Mouse (Mus musculus) adrenal gland, postnatal 36 days (tissue): ENCODE results near the gene Itga8. TPM values are rescaled to one million over a fixed set of nuclear protein-coding genes. Genes with fewer than 3 reads are reported as not detected.

Experiments
- DNase-seq, 2 experiments: peaks; one replicate each; pipeline ENCODE4 v3.0.0; 2021; ENCODE audit warnings: mixed read lengths in 1 of 2
- total RNA-seq, 2 experiments: library from RNA; stranded (reverse); gene quantifications; 2 replicates each; pipeline ENCODE4 v1.2.3; 2021

Gene Itga8
- total RNA-seq, 2 experiments from 2014 or later = 20.8 to 24.1 TPM

DNA sequence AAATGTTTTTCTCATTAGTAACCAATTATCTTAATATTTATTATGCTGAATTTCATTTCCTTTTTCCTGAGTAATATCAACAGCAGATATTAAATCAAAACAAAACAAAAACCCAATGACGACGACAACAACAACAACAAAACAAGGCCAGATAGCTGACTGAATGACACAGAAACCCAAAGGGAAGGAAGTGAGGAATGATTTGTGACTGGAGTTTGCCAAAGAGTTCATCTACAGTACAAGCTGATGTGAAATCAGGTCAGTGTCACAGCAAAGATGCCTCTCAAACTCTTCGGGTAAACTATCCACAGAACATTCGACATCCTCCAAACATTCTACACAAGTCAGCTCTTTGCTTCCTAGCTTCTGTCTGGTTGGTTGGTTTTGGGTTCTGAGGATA lies 104.0 kb downstream of the Itga8 start:
- DNase-seq = no peak

DNA sequence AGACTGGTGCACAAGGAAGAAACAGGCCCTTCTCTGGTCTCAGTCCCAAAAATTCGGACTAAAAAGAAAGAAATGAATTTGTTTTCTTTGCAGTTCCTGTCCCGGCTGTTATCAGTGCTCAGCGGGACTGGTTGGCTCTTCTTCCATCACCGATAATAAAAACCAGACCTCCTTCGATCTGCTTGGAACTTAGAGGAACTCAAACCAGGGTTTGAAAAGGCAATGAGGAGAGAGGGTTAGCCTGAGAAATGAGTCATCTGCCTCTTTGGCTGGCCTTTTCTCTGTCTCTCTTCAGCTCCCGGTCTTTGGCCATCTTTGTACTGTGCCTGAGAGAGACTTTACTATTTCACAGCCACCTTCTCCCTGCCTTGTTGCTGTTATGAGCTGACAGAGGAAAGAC lies 112.7 kb downstream of the Itga8 start:
- no peak for DNase-seq

- DNase-seq = no peak
Measured at GRCm38 (mm10) chr2:12187646-12188045, 114.1 kb downstream of the Itga8 start.

DNA sequence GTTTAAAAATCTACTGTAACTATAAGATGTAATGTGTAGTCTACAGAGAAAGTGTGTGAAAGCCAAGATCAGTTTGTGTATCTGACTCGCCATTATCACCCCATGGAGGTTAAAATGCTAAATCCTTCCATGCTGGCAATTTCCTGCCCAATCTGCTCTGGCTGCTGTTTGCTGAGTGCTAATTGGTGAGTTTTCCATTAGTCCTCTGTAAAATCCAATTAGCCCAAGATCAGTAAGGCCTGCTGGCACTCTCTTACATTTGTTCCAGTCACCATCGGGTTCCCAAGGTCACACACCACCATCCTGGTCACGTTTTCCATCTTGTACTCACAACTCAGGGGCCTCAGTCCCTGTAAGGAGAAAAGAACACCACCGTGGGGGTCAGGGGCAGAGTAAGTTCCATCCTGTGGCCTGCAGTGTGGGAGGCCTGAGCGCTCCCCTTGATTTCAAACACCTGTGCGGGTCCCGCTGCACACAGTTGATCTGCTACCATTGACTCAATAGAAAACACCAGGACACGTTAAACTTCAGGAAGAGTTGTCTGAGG lies 119.2 kb downstream of the Itga8 start:
- DNase-seq = no peak

- DNase-seq = no peak
Measured at GRCm38 (mm10) chr2:12180635-12181034, 121.1 kb downstream of the Itga8 start.

GRCm38 (mm10) chr2:12174722-12175427 lies 126.8 kb downstream of the Itga8 start:
- DNase-seq = no peak

DNA sequence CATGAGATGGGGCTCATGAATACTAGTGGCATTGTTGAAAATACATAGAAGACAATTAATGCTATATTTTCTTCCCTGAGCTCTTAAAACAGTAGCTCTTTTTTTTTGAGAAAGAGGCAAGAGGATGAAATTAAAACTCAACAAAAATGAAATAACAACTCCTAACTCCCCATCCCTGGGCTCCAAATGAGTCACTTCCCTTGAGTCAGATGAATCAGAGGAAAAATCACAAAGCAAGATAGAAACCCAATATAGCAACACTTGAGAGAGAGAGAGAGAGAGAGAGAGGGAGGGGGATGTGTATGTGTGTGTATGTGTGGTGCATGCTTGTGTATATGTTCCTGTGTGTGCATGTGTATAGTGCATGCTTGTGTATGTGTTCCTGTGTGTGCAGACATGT lies 131.5 kb downstream of the Itga8 start:
- DNase-seq = peak in 1 of 2 experiments; percentile 6

DNA sequence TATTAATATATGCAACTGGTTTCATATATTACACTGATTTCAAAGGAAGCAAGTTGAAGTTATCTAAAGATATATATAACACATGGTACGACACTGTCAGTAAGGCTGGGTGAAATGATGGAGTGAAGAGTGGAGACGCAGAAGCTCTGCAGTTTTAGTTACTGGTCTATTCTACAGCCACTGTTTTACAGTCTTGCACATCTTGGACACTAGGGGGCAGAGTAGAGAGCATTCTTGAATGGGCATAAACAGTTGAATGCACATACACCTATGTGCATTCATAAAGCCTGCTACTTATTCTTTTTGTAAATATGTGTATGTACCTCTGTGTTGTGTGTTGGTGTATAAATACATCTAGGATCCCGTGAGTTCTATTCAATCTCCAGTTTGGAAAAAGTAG lies 141.2 kb downstream of the Itga8 start:
- DNase-seq = peak; percentile 48 to 68

DNA sequence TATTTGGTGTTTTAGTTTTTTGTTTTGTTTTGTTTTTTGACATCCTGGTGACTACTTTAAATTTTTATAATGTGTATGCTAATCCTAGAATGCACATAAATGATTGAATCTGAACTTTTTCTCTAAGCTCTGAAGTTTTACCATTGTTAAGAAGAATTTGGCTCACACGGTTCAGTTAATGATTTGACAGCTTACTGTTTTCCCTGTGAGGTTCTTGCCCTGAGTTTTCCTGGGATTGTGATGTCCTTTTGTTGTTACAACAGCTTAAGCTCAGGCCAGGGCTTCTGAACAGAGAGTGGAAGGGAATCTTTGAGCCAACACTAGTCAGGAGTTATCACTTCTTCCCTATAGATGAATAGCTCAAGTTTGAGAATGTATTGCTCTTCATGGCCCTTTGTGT lies 144.7 kb downstream of the Itga8 start:
- DNase-seq = no peak

GRCm38 (mm10) chr2:12156401-12156800 lies 145.3 kb downstream of the Itga8 start:
- DNase-seq = no peak

DNA sequence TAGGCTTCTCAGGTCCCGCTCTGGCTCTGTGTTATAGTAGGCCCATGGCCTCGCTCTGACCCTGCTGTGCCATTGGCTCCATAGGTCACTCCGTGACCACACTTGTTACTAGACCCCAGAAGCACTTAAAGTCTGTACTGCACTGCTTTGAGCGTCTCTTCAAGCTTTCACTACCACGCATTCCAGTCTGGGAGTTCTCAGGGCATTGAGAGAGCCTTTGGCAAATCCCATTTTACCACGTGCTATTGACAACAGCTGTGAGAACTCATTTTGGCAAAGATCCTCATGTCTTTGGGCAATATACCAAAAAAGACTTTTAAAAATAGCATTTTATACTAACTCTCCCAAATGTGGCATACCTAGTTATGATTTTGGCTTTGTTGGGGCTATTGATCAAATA lies 147.0 kb downstream of the Itga8 start:
- DNase-seq = no peak

DNA sequence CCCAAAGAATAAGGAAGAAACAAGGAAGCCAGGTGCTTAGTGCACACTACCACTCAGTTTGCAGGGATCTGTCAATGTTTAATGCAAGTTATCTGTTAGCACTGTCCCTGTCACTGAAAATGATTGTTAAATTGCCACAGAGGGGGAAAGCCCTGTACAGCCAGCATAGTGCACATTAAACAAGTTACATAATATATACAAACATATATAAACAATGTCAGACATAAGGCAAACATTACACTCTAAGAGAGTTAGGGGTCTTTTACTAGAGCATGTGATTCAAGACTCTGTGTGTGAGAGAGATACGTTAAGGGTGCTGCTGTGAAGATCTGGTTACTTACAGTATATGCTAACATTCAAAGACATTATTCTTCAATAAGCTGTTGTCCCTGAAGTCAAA lies 148.2 kb downstream of the Itga8 start:
- DNase-seq = no peak

DNA sequence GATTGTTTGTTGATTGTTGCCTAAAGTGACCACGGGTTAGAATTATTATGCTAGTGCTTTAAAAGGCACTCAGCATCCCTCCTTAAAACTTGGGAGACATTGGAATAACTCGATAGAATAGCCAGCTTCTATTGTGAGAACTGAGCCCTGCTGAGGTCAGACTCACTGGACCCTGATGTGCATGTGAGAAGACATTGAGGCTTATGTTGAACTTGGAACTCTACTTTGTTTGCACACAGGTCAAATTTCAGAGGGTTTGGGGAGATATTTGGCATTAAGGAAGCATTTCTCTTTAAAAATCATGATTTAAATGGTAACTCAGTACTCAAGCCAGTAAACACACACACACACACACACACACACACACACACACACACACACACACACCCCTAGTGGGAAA lies 153.8 kb downstream of the Itga8 start:
- DNase-seq = no peak

DNA sequence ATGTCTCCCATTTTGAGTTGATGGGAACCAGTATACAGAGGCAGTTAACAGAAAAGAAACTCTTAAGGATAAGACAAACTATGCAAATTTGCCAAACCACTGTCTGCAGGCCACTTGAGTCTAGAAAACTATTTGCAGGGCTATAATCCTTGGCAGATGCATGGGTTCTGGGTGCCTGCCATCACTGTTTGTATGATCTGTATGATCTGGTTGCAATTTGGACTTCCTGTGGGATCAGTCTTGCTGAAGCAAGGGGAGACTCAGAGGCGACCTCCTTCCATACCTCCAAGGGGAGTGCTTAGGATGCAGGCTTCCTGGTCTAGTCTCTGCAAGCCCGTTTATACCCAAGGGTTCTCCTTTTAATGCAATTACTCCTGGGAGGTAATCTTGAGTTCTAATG lies 155.1 kb downstream of the Itga8 start:
- DNase-seq = no peak

GRCm38 (mm10) chr2:12138765-12139368 lies 162.9 kb downstream of the Itga8 start:
- DNase-seq = no peak

GRCm38 (mm10) chr2:12126580-12126979 lies 175.1 kb downstream of the Itga8 start:
- no peak for DNase-seq

DNA sequence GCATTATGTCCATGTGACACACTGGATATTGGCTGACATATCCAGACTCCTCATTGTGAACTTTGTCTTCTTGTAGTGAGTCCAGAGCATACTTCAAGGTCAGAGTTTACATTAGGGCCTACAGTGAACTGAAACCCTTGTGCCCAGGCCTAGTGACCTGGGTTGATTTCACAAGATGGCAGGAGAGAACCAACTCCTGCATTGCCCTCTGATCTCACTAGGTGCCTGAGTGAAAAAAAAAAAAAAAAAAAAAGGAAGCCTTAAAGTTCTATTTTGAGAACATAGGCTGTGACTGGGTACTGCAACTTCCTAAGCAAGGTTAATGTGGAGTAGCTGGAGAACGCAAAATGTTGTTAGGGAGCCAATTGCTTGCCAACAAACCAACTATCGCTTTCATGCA lies 186.2 kb downstream of the Itga8 start:
- DNase-seq = no peak

GRCm38 (mm10) chr2:12109306-12109705 lies 192.4 kb downstream of the Itga8 start:
- no peak for DNase-seq

- DNase-seq = no peak
Measured at GRCm38 (mm10) chr2:12108306-12108705, 193.4 kb downstream of the Itga8 start.

DNA sequence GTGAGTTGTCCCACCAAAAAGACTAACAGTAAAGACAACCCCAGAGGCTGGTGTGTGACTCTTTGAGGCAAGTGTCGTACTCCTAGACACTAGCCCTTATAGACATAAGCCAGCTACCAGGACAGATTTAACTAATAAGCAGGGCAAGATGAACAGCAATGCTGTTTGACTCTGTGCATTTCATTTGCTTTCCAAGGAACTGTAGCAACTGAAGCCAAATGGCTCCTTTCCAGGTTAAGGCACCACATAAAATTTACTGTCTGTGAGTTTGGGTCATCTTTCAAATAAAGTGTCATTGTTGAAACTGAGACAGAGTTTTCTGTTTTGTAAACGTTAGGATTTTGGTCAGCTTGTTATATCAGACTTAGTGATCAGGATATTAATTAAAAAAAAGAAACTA lies 194.5 kb downstream of the Itga8 start:
- DNase-seq = no peak

- DNase-seq = no peak
Measured at GRCm38 (mm10) chr2:12103183-12103582, 198.5 kb downstream of the Itga8 start.

DNA sequence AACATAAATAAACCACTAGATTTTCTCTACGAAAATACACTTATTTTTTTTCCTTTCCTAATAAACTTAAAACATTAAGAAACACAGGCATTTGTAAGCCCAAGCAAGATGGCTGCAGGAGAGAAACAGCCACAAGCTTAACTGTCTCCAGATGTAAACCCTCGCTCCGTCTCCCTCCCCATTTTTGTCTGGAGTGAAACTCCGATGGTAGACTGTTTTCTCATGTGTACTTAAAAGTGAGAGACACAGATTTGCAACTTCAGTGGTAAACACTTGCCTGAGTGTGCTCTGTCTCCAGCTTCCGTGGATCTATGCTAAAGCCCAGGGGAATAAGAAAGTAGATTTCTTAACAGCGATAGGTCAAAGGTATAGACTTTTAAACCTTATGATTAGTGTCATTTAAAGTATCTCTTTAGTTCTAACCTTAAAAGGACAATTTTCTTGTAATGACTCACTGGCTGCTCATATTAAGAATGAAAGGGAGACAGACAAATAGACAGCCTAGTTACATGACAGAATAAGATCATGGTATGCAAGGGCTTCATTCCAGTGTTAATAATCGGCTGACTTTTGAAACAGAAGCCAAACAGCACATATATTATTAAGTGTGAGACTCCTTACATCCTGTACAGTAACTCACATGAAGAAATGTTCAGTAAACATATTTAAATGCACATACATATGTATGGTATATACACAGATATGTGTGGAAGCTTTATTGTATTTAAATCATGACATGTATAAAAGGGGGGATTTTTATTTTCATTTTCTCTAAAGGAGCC lies 209.3 kb downstream of the Itga8 start:
- no peak for DNase-seq

- DNase-seq = no peak
Measured at GRCm38 (mm10) chr2:12090993-12091392, 210.7 kb downstream of the Itga8 start.
